Mouse (Mus musculus): Measurements from ENCODE around the gene Vmn1r5.
"Not testable (repeated sequence)": the region's sequence is repeated elsewhere in the genome, so short reads cannot be mapped to it uniquely, and the experiment has no call there.

Vmn1r5 gene

GRCm38 (mm10) chr6:56969973-56970372, at the start of gene Vmn1r5:
Gene Vmn1r5 (plus strand): TSS chr6:56970273.
- no peak for DNase-seq (ENCODE audit: low spot score)

DNA sequence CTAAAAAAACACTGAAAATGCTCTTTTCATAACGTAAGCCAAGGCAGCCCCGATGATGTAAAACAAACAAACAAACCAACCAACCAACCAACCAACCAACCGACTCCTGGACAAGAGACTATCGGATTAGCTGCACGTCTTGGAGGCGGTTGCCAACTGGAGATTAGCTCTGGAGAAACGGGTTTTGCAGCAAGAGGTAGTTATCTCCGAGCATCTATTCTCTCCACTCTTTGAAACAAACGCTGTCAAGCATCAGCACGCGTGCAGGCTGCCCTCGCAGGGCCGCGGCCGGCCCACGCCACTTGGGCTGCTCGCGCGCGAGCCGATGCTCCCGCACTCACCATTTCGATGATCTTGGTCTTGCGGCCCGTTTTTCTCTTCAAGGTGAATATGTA, 46.7 kb upstream of the Vmn1r5 start:
- no peak for DNase-seq (ENCODE audit: low spot score)

DNA sequence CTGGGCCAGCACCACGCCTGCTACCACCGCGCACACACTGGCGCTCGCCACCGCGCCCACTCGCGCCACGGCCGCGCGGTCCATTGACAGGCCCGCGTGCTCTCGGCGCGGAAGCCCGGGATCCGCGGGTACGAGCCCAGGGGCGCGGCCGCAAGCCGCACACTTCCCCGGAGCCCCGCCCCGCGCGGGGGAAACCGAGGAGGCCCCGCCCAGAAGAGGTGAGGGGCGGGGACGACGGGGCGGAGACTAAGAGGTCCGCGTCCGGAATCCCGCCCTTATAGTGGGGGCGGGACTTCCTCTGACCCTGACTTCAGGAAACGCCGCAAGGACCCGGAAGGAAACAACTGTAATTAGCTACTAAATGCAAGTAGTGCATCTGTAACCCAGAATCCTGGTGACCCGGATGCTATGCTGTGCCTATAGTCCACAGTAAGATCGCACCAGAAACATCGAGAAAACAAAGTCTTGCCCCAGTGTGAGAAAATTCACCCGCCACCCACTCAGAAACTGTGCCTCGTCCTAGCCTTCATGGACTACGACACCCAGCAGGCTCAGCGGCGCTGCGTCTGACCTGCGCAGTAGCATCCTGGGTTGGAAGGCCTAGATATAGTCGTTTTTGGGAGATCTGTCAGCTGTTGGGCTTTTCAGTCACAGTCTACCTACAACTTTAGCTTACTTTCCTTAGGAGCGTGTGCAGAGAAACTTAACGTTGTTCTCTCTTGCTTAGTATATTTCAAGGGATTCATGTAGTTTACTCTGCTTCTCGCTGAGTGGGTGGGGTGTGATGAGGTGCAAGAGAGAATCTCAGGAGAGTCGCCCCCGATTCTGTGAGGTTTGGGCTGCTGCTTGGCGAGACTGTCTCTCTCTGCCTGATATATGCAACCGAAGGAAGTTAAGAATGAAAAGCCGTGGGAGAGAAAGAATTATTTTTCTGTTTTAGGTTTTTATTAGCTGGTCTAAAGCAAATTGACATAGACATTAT, 46.1 kb upstream of the Vmn1r5 start, which contains the start of the genes Nt5c3 and Vmn1r4:
Nt5c3 (minus strand) TSS at position 207 of the 982 bp plus-strand sequence.
Vmn1r4 (plus strand) TSS at position 290 of the 982 bp plus-strand sequence.
- peak; percentile 85 for DNase-seq (ENCODE audit: low spot score)

DNA sequence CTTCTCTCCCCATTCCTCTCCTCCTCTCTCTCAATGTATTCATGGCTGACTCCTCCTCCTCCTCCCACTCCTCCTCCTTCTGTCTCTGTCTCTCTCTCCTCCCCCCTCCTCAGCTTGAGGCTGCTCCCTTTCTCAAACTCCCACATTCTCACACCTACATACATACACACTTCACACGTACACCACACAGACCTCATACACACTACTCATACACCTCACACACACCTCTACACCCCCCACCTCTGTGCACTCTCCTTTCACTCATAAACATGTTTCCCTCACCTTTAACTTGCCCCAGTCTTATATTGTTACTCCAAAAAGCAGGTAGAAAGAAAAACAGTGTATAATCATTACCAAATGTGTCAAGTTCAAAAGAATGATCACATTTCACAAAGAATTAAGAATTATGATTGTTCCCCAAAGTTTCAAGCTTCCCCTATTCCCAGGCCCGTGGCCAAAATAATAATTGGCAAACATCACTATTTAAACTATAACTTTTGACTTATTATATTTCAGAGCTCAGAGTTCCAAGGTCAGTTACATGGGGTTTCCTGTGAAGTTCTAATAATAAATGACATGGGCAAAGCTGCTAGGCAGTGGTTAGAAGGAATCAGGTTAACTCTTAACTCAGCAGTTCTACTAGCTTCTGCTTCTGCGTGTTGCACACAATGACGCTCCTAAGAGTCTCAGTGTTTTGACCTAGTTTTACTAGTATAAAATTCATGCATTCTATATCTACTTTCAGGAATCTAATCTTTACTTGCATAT, 38.2 kb upstream of the Vmn1r5 start:
- no peak for DNase-seq (ENCODE audit: low spot score)

DNA sequence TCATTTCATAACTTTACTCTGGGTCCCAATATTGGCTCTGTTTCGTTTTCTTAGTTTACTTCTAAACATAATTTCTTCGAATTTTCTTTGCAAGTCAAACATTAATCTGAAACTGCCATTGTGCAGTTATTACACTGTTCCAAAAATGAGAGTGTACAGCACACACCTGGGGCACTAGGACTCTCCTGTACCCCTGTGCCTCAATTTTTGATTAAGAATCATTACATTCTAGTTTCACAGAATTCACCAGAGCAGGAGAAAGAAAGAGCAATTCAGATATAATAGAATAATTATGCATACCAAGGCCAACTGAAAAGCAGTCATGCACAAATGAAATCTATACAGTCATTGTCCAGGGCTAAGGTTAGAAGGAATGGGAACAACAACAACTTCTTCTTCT, 37.6 kb upstream of the Vmn1r5 start:
- no peak for DNase-seq (ENCODE audit: low spot score)

- DNase-seq (ENCODE audit: low spot score) = no peak
Observed at GRCm38 (mm10) chr6:56934366-56934765, 35.7 kb upstream of the Vmn1r5 start.

- no peak for DNase-seq (ENCODE audit: low spot score)
Observed at GRCm38 (mm10) chr6:56956436-56956835, 13.6 kb upstream of the Vmn1r5 start.

DNA sequence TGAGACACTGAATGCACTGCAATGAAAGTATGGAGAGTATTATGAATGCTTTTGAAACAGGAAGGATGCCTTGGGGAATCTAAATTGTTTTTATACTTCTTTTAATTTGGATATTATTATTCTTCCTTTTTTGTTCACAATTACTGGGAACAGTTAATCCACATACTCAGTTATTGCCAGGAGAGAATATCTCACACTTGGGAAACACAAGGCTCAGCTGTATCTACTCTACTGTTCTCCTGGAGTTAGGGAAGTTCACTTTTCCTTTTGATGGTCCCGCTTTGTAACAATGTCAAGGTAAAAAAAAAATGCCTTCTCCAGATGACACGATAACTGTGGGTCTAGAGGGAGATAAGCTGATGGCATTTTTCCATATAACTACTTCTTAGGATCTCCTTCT, 26.9 kb downstream of the Vmn1r5 start, which contains the start of gene Vmn1r6:
Vmn1r6 (plus strand) TSS at position 301 of the 400 bp plus-strand sequence.
- no peak for DNase-seq (ENCODE audit: low spot score)

- DNase-seq (ENCODE audit: low spot score) = not testable (repeated sequence)
Observed at GRCm38 (mm10) chr6:57025224-57025623, 55.2 kb downstream of the Vmn1r5 start, which contains the start of gene Vmn1r7. Gene Vmn1r7 (minus strand): TSS chr6:57025324.

DNA sequence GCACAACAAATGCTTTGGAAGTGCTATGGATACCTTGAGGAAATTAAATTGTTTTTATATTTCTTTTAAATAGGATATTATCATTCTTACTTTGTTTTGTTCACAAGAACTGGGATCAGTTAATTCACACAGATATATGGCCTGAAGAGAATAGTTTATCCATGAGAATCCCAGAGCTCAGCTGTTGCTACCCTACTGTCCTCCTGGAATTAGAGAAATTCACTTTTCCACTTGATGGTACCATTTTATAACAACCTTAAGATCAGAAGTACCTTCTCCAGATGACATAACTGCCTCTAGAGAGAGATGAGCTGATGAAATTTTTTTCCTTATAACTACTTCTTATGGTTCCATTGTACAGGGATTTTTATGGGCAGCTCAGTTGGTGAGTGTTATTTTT, 61.9 kb downstream of the Vmn1r5 start, which contains the start of gene Vmn1r8:
Vmn1r8 (plus strand) TSS at position 301 of the 400 bp plus-strand sequence.
- DNase-seq (ENCODE audit: low spot score) = no peak

- no peak for DNase-seq (ENCODE audit: low spot score)
Observed at GRCm38 (mm10) chr6:57034674-57035073, 64.6 kb downstream of the Vmn1r5 start.
